Mouse (Mus musculus): Measurements from ENCODE around the gene 4930590J08Rik. TPM values are rescaled to one million over a fixed set of nuclear protein-coding genes. Genes with fewer than 3 reads are reported as not detected.
"Not testable (repeated sequence)": the region's sequence is repeated elsewhere in the genome, so short reads cannot be mapped to it uniquely, and the experiment has no call there.

Gene 4930590J08Rik
- polyA plus RNA-seq, 1 experiment from 2014 or later = 1.7 TPM

- no peaks in the 10 kb centered on the region for H3K4me1 ChIP-seq (ENCODE audit: control insufficient read depth, insufficient read depth, low read length)
Measured at GRCm38 (mm10) chr6:91938491-91938890, 35.9 kb downstream of the 4930590J08Rik start.

GRCm38 (mm10) chr6:91948426-91948825 is 45.8 kb downstream of the 4930590J08Rik start:
- no peak overlapping the region for H3K9ac ChIP-seq (replicated peaks; ENCODE audit: low read length)
- WGBS = 74% methylated on average over 2 of the region's 2 CpGs
- H3K4me3 ChIP-seq (replicated peaks; ENCODE audit: low read depth, low read length) = no peak overlapping the region
- no peak overlapping the region for H3K4me2 ChIP-seq (ENCODE audit: low read length)
- H3K9me3 ChIP-seq (ENCODE audit: control insufficient read depth, low read length) = no peaks in the 10 kb centered on the region
- no peaks in the 10 kb centered on the region for H3K36me3 ChIP-seq (ENCODE audit: control insufficient read depth, insufficient read depth, low read length)
- H3K27ac ChIP-seq (replicated peaks; ENCODE audit: low read depth, low read length) = no peak overlapping the region
- DNase-seq (peak; percentile 56), ATAC-seq (ENCODE audit: low FRiP score, low TSS enrichment) (no peak)
- no peaks in the 10 kb centered on the region; the same call in 1 of the 2 replicates for H3K4me1 ChIP-seq (ENCODE audit: control insufficient read depth, insufficient read depth, low read length)
- no peaks in the 10 kb centered on the region for H3K27me3 ChIP-seq (ENCODE audit: control insufficient read depth, insufficient read depth, low read length)

More at GRCm38 (mm10) chr6:91938491-91938890, 35.9 kb downstream of the 4930590J08Rik start:
- Histone ChIP-seq H3K4me3 (replicated peaks; ENCODE audit: low read depth, low read length) (no peak overlapping the region), H3K27me3 (ENCODE audit: control insufficient read depth, insufficient read depth, low read length) (no peaks in the 10 kb centered on the region), H3K27ac (replicated peaks; ENCODE audit: low read depth, low read length) (no peak overlapping the region), H3K36me3 (ENCODE audit: control insufficient read depth, insufficient read depth, low read length) (no peaks in the 10 kb centered on the region), H3K4me2 (ENCODE audit: low read length) (no peak overlapping the region), H3K9ac (replicated peaks; ENCODE audit: low read length) (no peak overlapping the region), H3K9me3 (ENCODE audit: control insufficient read depth, low read length) (no peaks in the 10 kb centered on the region)
- no peak for ATAC-seq (ENCODE audit: low FRiP score, low TSS enrichment)
- WGBS = 17% methylated on average over 4 of the region's 4 CpGs
- DNase-seq = no peak

- H3K9ac ChIP-seq (replicated peaks; ENCODE audit: low read length); H3K4me3 ChIP-seq (replicated peaks; ENCODE audit: low read depth, low read length); H3K9me3 ChIP-seq (ENCODE audit: control insufficient read depth, low read length); H3K4me1 ChIP-seq (ENCODE audit: control insufficient read depth, insufficient read depth, low read length); H3K27me3 ChIP-seq (ENCODE audit: control insufficient read depth, insufficient read depth, low read length); DNase-seq; ATAC-seq (ENCODE audit: low FRiP score, low TSS enrichment); H3K4me2 ChIP-seq (ENCODE audit: low read length); H3K27ac ChIP-seq (replicated peaks; ENCODE audit: low read depth, low read length); H3K36me3 ChIP-seq (ENCODE audit: control insufficient read depth, insufficient read depth, low read length): not testable (repeated sequence)
- 41% methylated on average over 2 of the region's 8 CpGs for WGBS
Measured at GRCm38 (mm10) chr6:91958015-91958414, 55.4 kb downstream of the 4930590J08Rik start.

GRCm38 (mm10) chr6:91960028-91960811 is 57.6 kb downstream of the 4930590J08Rik start:
- WGBS = 61% methylated on average over 8 of the region's 8 CpGs
- no peaks in the 10 kb centered on the region for H3K4me1 ChIP-seq (ENCODE audit: control insufficient read depth, insufficient read depth, low read length)
- ATAC-seq (ENCODE audit: low FRiP score, low TSS enrichment) (no peak), DNase-seq (no peak)
- H3K36me3 ChIP-seq (ENCODE audit: control insufficient read depth, insufficient read depth, low read length) = no peaks in the 10 kb centered on the region
- no peak overlapping the region for H3K9ac ChIP-seq (replicated peaks; ENCODE audit: low read length)
- H3K27ac ChIP-seq (replicated peaks; ENCODE audit: low read depth, low read length) = no peak overlapping the region
- H3K4me2 ChIP-seq (ENCODE audit: low read length) = no peak overlapping the region
- no peak overlapping the region for H3K4me3 ChIP-seq (replicated peaks; ENCODE audit: low read depth, low read length)
- H3K9me3 ChIP-seq (ENCODE audit: control insufficient read depth, low read length) = no peaks in the 10 kb centered on the region
- no peaks in the 10 kb centered on the region for H3K27me3 ChIP-seq (ENCODE audit: control insufficient read depth, insufficient read depth, low read length)

GRCm38 (mm10) chr6:91963429-91963828 is 60.8 kb downstream of the 4930590J08Rik start:
- 36% methylated on average over 4 of the region's 4 CpGs for WGBS
- DNase-seq (no peak), ATAC-seq (ENCODE audit: low FRiP score, low TSS enrichment) (no peak)
- no peak overlapping the region for H3K27ac ChIP-seq (replicated peaks; ENCODE audit: low read depth, low read length)
- no peaks in the 10 kb centered on the region for H3K36me3 ChIP-seq (ENCODE audit: control insufficient read depth, insufficient read depth, low read length)
- H3K4me2 ChIP-seq (ENCODE audit: low read length) = no peak overlapping the region
- no peak overlapping the region for H3K9ac ChIP-seq (replicated peaks; ENCODE audit: low read length)
- H3K9me3 ChIP-seq (ENCODE audit: control insufficient read depth, low read length) = no peaks in the 10 kb centered on the region
- no peaks in the 10 kb centered on the region for H3K4me1 ChIP-seq (ENCODE audit: control insufficient read depth, insufficient read depth, low read length)
- H3K27me3 ChIP-seq (ENCODE audit: control insufficient read depth, insufficient read depth, low read length) = no peaks in the 10 kb centered on the region
- no peak overlapping the region for H3K4me3 ChIP-seq (replicated peaks; ENCODE audit: low read depth, low read length)

GRCm38 (mm10) chr6:91965060-91965459 is 62.5 kb downstream of the 4930590J08Rik start:
- Histone ChIP-seq H3K9me3 (ENCODE audit: control insufficient read depth, low read length) (no peaks in the 10 kb centered on the region), H3K27me3 (ENCODE audit: control insufficient read depth, insufficient read depth, low read length) (no peaks in the 10 kb centered on the region), H3K27ac (replicated peaks; ENCODE audit: low read depth, low read length) (no peak overlapping the region), H3K4me3 (replicated peaks; ENCODE audit: low read depth, low read length) (no peak overlapping the region), H3K9ac (replicated peaks; ENCODE audit: low read length) (no peak overlapping the region), H3K4me1 (ENCODE audit: control insufficient read depth, insufficient read depth, low read length) (no peaks in the 10 kb centered on the region), H3K4me2 (ENCODE audit: low read length) (no peak overlapping the region), H3K36me3 (ENCODE audit: control insufficient read depth, insufficient read depth, low read length) (no peaks in the 10 kb centered on the region)
- no peak for ATAC-seq (ENCODE audit: low FRiP score, low TSS enrichment)
- no peak for DNase-seq
- 92% methylated on average over 8 of the region's 8 CpGs for WGBS

GRCm38 (mm10) chr6:91966006-91966405 is 63.4 kb downstream of the 4930590J08Rik start:
- Histone ChIP-seq H3K4me1 (ENCODE audit: control insufficient read depth, insufficient read depth, low read length) (no peaks in the 10 kb centered on the region), H3K4me2 (ENCODE audit: low read length) (no peak overlapping the region), H3K36me3 (ENCODE audit: control insufficient read depth, insufficient read depth, low read length) (no peaks in the 10 kb centered on the region), H3K9ac (replicated peaks; ENCODE audit: low read length) (no peak overlapping the region), H3K4me3 (replicated peaks; ENCODE audit: low read depth, low read length) (no peak overlapping the region), H3K27me3 (ENCODE audit: control insufficient read depth, insufficient read depth, low read length) (no peaks in the 10 kb centered on the region), H3K27ac (replicated peaks; ENCODE audit: low read depth, low read length) (no peak overlapping the region), H3K9me3 (ENCODE audit: control insufficient read depth, low read length) (no peaks in the 10 kb centered on the region)
- no peak for DNase-seq
- no peak for ATAC-seq (ENCODE audit: low FRiP score, low TSS enrichment)
- 67% methylated on average over 6 of the region's 6 CpGs for WGBS

- 0 out of 2 replicates have a peak overlapping the region, but pooled peaks have one; percentile 32 for H3K27ac ChIP-seq (replicated peaks; ENCODE audit: low read depth, low read length)
- H3K4me1 ChIP-seq (ENCODE audit: control insufficient read depth, insufficient read depth, low read length) = no peaks in the 10 kb centered on the region; the same call in 1 of the 2 replicates
- ATAC-seq (ENCODE audit: low FRiP score, low TSS enrichment) (no peak), DNase-seq (peak; percentile 53)
- H3K9me3 ChIP-seq (ENCODE audit: control insufficient read depth, low read length) = no peaks in the 10 kb centered on the region
- H3K9ac ChIP-seq (replicated peaks; ENCODE audit: low read length) = no peak overlapping the region
- no peak overlapping the region for H3K4me3 ChIP-seq (replicated peaks; ENCODE audit: low read depth, low read length)
- H3K36me3 ChIP-seq (ENCODE audit: control insufficient read depth, insufficient read depth, low read length) = no peaks in the 10 kb centered on the region
- no peaks in the 10 kb centered on the region for H3K27me3 ChIP-seq (ENCODE audit: control insufficient read depth, insufficient read depth, low read length)
- 69% methylated on average over 9 of the region's 9 CpGs for WGBS
- H3K4me2 ChIP-seq (ENCODE audit: low read length) = no peak overlapping the region
Measured at GRCm38 (mm10) chr6:91972201-91972646, 69.6 kb downstream of the 4930590J08Rik start.

GRCm38 (mm10) chr6:91973972-91974371 is 71.4 kb downstream of the 4930590J08Rik start:
- WGBS = 82% methylated on average over 6 of the region's 6 CpGs
- Histone ChIP-seq H3K27me3 (ENCODE audit: control insufficient read depth, insufficient read depth, low read length) (no peaks in the 10 kb centered on the region), H3K4me2 (ENCODE audit: low read length) (no peak overlapping the region), H3K4me3 (replicated peaks; ENCODE audit: low read depth, low read length) (no peak overlapping the region), H3K36me3 (ENCODE audit: control insufficient read depth, insufficient read depth, low read length) (no peaks in the 10 kb centered on the region), H3K4me1 (ENCODE audit: control insufficient read depth, insufficient read depth, low read length) (peaks cover 4% of the 10 kb centered on the region; the same call in 1 of the 2 replicates), H3K27ac (replicated peaks; ENCODE audit: low read depth, low read length) (no peak overlapping the region), H3K9ac (replicated peaks; ENCODE audit: low read length) (no peak overlapping the region), H3K9me3 (ENCODE audit: control insufficient read depth, low read length) (no peaks in the 10 kb centered on the region)
- ATAC-seq (ENCODE audit: low FRiP score, low TSS enrichment) (no peak), DNase-seq (no peak)

Measured in midbrain, embryonic 14.5 days (tissue).